Mouse (Mus musculus) liver, adult 2 months (tissue): ENCODE data around the gene Rab12. TPM values are rescaled to one million over a fixed set of nuclear protein-coding genes. Genes with fewer than 3 reads are reported as not detected.

ENCODE experiments used
- DNase-seq: peaks from one replicate; pipeline ENCODE4 v3.0.0-alpha.2; 2011; ENCODE audit warnings: low read depth, low spot score; ENCODE audit errors: extremely low read depth
- H3K27ac ChIP-seq: fragments of 200-500 bp; replicated peaks from 2 replicates; pipeline ENCODE4 v1.5.1; 2012; ENCODE audit warnings: low read depth, mild to moderate bottlenecking, control low read depth, inconsistent platforms, low read length; ENCODE audit not compliant: insufficient read depth
- H3K27me3 ChIP-seq: fragments of 200-500 bp; 2 replicates; pipeline ENCODE4 v1.6.1; 2012; ENCODE audit warnings: mild to moderate bottlenecking, moderate library complexity, low read length, inconsistent platforms; ENCODE audit not compliant: control insufficient read depth, insufficient read depth
- H3K36me3 ChIP-seq: fragments of 200-500 bp; 2 replicates; pipeline ENCODE4 v1.6.1; 2012; ENCODE audit warnings: low read length, inconsistent platforms; ENCODE audit not compliant: control insufficient read depth, insufficient read depth
- H3K4me1 ChIP-seq: fragments of 200-500 bp; 2 replicates; pipeline ENCODE4 v1.6.1; 2011; ENCODE audit warnings: low read length; ENCODE audit not compliant: control insufficient read depth, insufficient read depth
- H3K4me3 ChIP-seq: fragments of 200-500 bp; 2 replicates; pipeline ENCODE4 v1.5.1; 2011; ENCODE audit warnings: low read depth, mild to moderate bottlenecking, control low read depth, low read length, moderate library complexity; ENCODE audit not compliant: insufficient read depth
- H3K79me2 ChIP-seq: fragments of 200-500 bp; 2 replicates; pipeline ENCODE4 v1.6.1; 2012; ENCODE audit warnings: inconsistent platforms, mild to moderate bottlenecking, low read length, moderate library complexity; ENCODE audit not compliant: control insufficient read depth, insufficient read depth
- H3K9ac ChIP-seq: fragments of 200-500 bp; 2 replicates; pipeline ENCODE4 v1.6.1; 2012; ENCODE audit warnings: low read depth, mild to moderate bottlenecking, control low read depth, inconsistent platforms, low read length
- CTCF ChIP-seq: fragments of 200-500 bp; IDR thresholded peaks from 2 replicates; pipeline ENCODE4 v1.5.1; 2011; ENCODE audit warnings: low read depth, low read length, control low read depth
- POLR2A ChIP-seq: fragments of 200-500 bp; IDR thresholded peaks from 2 replicates; pipeline ENCODE4 v1.6.1; 2011; ENCODE audit warnings: low read length, control low read depth; ENCODE audit not compliant: insufficient read depth; ENCODE audit errors: extremely low read depth
- WGBS: fragments of 180-500 bp; shearing (Covaris S2); methylation state at CpG from one replicate; pipeline ENCODE4 v1.1.7; 2018; 5-methylcytosine and 5-hydroxymethylcytosine counted together
- polyA plus RNA-seq: library from polyadenylated mRNA; depleted of rRNA; stranded (reverse); fragments of >200 nt; gene quantifications from 2 replicates; pipeline ENCODE4 v1.2.3, GENCODE M21; 2012
- total RNA-seq: library from RNA; depleted of rRNA; stranded (reverse); fragments of >200 nt; gene quantifications from 2 replicates; pipeline ENCODE4 v1.2.3, GENCODE M21; 2014

The Rab12 gene
- total and polyA plus RNA-seq, 2 experiments, result 10.3 to 15.2 TPM

DNA sequence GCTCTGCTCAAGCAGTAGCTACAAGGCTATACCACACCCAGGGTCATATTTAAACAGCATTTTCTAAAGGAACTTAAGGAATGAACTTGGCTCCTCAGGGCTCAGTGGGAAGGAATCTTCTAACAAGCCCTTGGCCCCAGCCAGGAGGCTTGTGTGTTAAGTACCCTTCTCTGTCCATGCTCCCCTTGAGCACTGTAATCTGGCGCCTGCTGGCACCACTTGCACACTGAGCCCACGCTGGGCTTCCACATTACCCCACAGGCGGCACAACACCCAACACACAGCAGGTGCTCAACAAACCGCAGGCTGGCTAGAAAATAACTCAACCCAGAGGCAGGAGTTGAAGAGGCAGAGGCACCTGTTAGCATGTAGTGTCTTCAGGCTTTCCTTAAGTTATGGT is 2.6 kb downstream of the Rab12 start:
- DNase-seq, result no peak
- Histone ChIP-seq H3K79me2 (peaks cover 18% of the 10 kb centered on the region), H3K4me3 (no peak overlapping the region), H3K36me3 (no peaks in the 10 kb centered on the region), H3K27me3 (no peaks in the 10 kb centered on the region), H3K4me1 (peaks cover 3% of the 10 kb centered on the region; the same call in 1 of the 2 replicates), H3K27ac (no peak overlapping the region), H3K9ac (no peak overlapping the region)
- WGBS, result 94% methylated on average over 4 of the region's 4 CpGs
- TF ChIP-seq POLR2A (no peak), CTCF (no peak)

DNA sequence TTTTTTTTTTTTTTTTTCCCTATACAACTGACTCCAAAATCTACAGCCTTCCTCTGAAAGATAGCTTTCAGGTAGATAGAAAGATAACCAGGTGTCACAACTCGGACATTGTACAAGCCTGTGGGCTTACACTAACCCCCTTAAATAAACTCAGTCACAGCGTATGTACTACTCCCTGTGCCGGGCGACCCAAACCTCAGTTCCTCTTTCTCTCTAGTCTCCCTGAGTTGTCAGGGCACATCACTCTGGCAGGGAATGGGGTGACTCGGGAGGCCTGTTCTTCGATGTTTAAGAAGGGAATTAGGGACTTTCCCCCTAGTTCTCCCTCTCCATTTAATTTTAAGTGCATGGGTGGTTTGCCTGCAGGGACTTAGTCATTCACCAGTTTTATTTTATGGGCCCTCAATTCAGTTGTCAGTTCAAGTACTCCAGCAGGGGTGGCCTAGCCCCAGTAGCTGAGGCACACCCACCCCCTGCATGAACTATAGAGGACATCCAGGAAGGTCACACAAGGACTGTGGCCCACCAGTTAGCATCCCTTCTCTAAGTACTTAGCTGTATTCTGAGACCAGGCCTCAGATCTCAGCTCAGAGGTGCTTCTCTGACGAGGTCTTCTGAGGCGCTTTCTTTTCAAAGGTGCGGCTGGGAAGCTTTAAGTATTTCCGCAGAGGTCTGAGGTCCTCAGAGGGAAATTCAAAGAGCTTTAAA is 5.1 kb downstream of the Rab12 start:
- H3K79me2 ChIP-seq, result peaks cover 17% of the 10 kb centered on the region
- WGBS, result 85% methylated on average over 10 of the region's 10 CpGs
- no peaks in the 10 kb centered on the region for H3K27me3 ChIP-seq
- H3K36me3 ChIP-seq, result no peaks in the 10 kb centered on the region
- DNase-seq, result no peak
- no peak overlapping the region for H3K27ac ChIP-seq
- no peaks in the 10 kb centered on the region; the same call in 1 of the 2 replicates for H3K4me1 ChIP-seq
- H3K9ac ChIP-seq, result no peak overlapping the region
- TF ChIP-seq POLR2A (no peak), CTCF (no peak)
- H3K4me3 ChIP-seq, result no peak overlapping the region

GRCm38 (mm10) chr17:66512202-66512956 is 7.2 kb downstream of the Rab12 start:
- TF ChIP-seq POLR2A, result no peak
- TF ChIP-seq CTCF, result no peak
- WGBS, result 87% methylated on average over 15 of the region's 15 CpGs
- H3K27me3 ChIP-seq, result no peaks in the 10 kb centered on the region
- no peak overlapping the region for H3K4me3 ChIP-seq
- no peaks in the 10 kb centered on the region for H3K36me3 ChIP-seq
- peaks cover 7% of the 10 kb centered on the region; the same call in 1 of the 2 replicates for H3K79me2 ChIP-seq
- no peaks in the 10 kb centered on the region; the same call in 1 of the 2 replicates for H3K4me1 ChIP-seq
- no peak overlapping the region for H3K27ac ChIP-seq
- DNase-seq, result no peak
- H3K9ac ChIP-seq, result no peak overlapping the region

- Histone ChIP-seq H3K9ac (no peak overlapping the region), H3K4me1 (no peaks in the 10 kb centered on the region; the same call in 1 of the 2 replicates), H3K79me2 (peaks cover 4% of the 10 kb centered on the region; the same call in 1 of the 2 replicates), H3K27me3 (no peaks in the 10 kb centered on the region), H3K4me3 (no peak overlapping the region), H3K36me3 (peaks cover 5% of the 10 kb centered on the region; the same call in 1 of the 2 replicates), H3K27ac (no peak overlapping the region)
- WGBS, result 29% methylated on average over 10 of the region's 10 CpGs
- DNase-seq, result peak; percentile 15
- TF ChIP-seq POLR2A (no peak), CTCF (no peak)
Measured at GRCm38 (mm10) chr17:66510221-66510683, 9.3 kb downstream of the Rab12 start.

DNA sequence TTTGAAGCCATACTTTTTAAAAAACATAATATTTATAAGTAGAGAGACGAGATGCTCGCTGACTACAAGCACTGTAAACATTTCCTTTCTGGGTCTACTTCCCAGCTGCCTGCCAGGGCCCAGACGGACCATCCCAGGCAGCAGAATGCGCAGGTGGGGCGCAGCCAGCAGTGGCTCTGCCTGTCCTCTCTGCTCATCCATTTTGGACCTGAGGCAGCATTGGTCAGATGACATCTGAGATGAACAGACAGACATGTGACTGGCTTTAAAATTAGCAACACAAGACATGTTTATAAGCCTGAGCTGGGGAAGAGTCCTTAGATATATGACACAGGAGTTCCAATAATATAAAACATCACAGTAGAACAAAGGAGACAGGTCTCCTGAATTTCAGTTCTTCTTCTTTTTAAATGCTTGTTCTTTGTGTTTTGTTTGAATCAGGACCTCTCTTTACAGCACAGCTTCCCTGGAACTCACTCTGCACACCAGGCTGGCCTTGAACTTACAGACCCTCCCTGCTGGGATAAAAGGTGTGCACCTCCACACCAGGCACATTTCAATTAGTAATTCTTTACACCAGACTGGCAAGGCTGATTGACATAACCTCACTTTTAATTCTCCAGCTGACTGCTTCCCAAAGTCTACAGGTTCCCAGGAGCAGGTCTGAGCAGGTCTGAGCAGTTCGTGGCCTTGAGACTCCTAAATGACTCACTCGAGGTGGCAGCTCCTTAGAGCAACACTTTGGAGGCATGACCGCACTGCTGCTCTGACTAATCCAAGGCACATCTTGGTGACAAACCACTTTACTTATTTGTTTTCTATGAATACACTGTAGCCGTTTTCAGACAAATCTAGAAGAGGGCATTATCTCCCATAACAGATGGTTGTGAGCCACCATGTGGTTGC is 12.2 kb downstream of the Rab12 start:
- H3K27ac ChIP-seq, result no peak overlapping the region
- 90% methylated on average over 9 of the region's 9 CpGs for WGBS
- H3K79me2 ChIP-seq, result no peaks in the 10 kb centered on the region; the same call in 1 of the 2 replicates
- peaks cover 5% of the 10 kb centered on the region; the same call in 1 of the 2 replicates for H3K36me3 ChIP-seq
- H3K27me3 ChIP-seq, result no peaks in the 10 kb centered on the region
- TF ChIP-seq CTCF, result no peak
- no peak for TF ChIP-seq POLR2A
- no peak for DNase-seq
- H3K4me1 ChIP-seq, result no peaks in the 10 kb centered on the region; the same call in 1 of the 2 replicates
- no peak overlapping the region for H3K4me3 ChIP-seq
- no peak overlapping the region for H3K9ac ChIP-seq
